Mouse (Mus musculus) heart, postnatal 0 days (tissue): ENCODE results near the gene Gpn3. TPM values are rescaled to one million over a fixed set of nuclear protein-coding genes. Genes with fewer than 3 reads are reported as not detected.

Experiments
- ATAC-seq: fragments of 200-750 bp; cut with Nextera tagmentation; 2 replicates; pipeline ENCODE4 v1.8.0; 2017; ENCODE audit warnings: low read depth, moderate number of reproducible peaks, moderate library complexity; ENCODE audit not compliant: insufficient read depth
- DNase-seq: peaks from one replicate; pipeline ENCODE4 v3.0.0-alpha.2; 2016; ENCODE audit warnings: low spot score
- H3K27ac ChIP-seq: fragments of 300-500 bp; sonication (generic); 2 replicates; pipeline ENCODE4 v1.5.1; 2014; ENCODE audit warnings: low read depth, mild to moderate bottlenecking
- H3K27me3 ChIP-seq: fragments of 300-500 bp; sonication (generic); 2 replicates; pipeline ENCODE4 v1.6.1; 2014; ENCODE audit warnings: low read length, mixed read lengths; ENCODE audit not compliant: control insufficient read depth, insufficient read depth
- H3K36me3 ChIP-seq: fragments of 300-500 bp; sonication (generic); replicated peaks from 2 replicates; pipeline ENCODE4 v1.6.1; 2014; ENCODE audit warnings: low read length, mixed read lengths; ENCODE audit not compliant: control insufficient read depth, insufficient read depth
- H3K4me1 ChIP-seq: fragments of 300-500 bp; sonication (generic); 2 replicates; pipeline ENCODE4 v1.6.1; 2014; ENCODE audit warnings: antibody characterized with exemption; ENCODE audit not compliant: control insufficient read depth, insufficient read depth
- H3K4me2 ChIP-seq: fragments of 300-500 bp; sonication (generic); 2 replicates; pipeline ENCODE4 v1.6.1; 2014; ENCODE audit warnings: low read depth, mild to moderate bottlenecking, low read length, moderate library complexity
- H3K4me3 ChIP-seq: fragments of 300-500 bp; sonication (generic); 2 replicates; pipeline ENCODE4 v1.5.1; 2014; ENCODE audit warnings: low read depth, low read length
- H3K9ac ChIP-seq: fragments of 300-500 bp; sonication (generic); replicated peaks from 2 replicates; pipeline ENCODE4 v1.6.1; 2014; ENCODE audit warnings: low read depth, low read length, mixed read lengths
- H3K9me3 ChIP-seq: fragments of 300-500 bp; sonication (generic); replicated peaks from 2 replicates; pipeline ENCODE4 v1.6.1; 2016; ENCODE audit warnings: low read length; ENCODE audit not compliant: control insufficient read depth
- CTCF ChIP-seq: IDR thresholded peaks from 2 replicates; pipeline ENCODE4 v1.5.1; 2016; ENCODE audit warnings: antibody characterized with exemption, control low read depth, low read depth
- EP300 ChIP-seq: IDR thresholded peaks from 2 replicates; pipeline ENCODE4 v1.6.1; 2016; ENCODE audit warnings: antibody characterized with exemption, low read depth
- WGBS: fragments of 180-500 bp; shearing (Covaris S2); extraction: QIAGEN DNeasy Blood & Tissue Kit; methylation state at CpG from one replicate; pipeline ENCODE4 v1.1.7; 2014; 5-methylcytosine and 5-hydroxymethylcytosine counted together
- polyA plus RNA-seq: library from polyadenylated mRNA; unstranded; fragments of >200 nt; fragmentation: Nextera tagmentation; extraction: Ambion mirVana; gene quantifications from 2 replicates; pipeline ENCODE4 v1.2.1, GENCODE M21; 2015
- total RNA-seq: library from RNA; depleted of rRNA; stranded (reverse); fragments of >200 nt; gene quantifications from 2 replicates; pipeline ENCODE4 v1.2.3, GENCODE M21; 2014; ENCODE audit warnings: low replicate concordance

Gene Gpn3
- total and polyA plus RNA-seq, 2 experiments from 2014 or later = 28.5 to 42.9 TPM

- Histone ChIP-seq H3K9me3 (no peaks in the 10 kb centered on the region), H3K4me1 (peaks cover 34% of the 10 kb centered on the region), H3K4me2 (no peak overlapping the region), H3K27me3 (no peaks in the 10 kb centered on the region), H3K4me3 (no peak overlapping the region), H3K27ac (peak overlapping the region; percentile 73), H3K9ac (no peak overlapping the region), H3K36me3 (peaks cover 14% of the 10 kb centered on the region; the same call in 1 of the 2 replicates)
- ATAC-seq (no peak), DNase-seq (no peak)
- TF ChIP-seq CTCF (no peak), EP300 (no peak)
- 84% methylated on average over 8 of the region's 8 CpGs for WGBS
Measured at GRCm38 (mm10) chr5:122397495-122397894, 25.8 kb downstream of the Gpn3 start.

GRCm38 (mm10) chr5:122399871-122400270 is 28.2 kb downstream of the Gpn3 start:
- H3K4me1 ChIP-seq = peaks cover 31% of the 10 kb centered on the region
- TF ChIP-seq CTCF (no peak), EP300 (no peak)
- H3K36me3 ChIP-seq = peaks cover 37% of the 10 kb centered on the region
- H3K9ac ChIP-seq = 0 out of 2 replicates have a peak overlapping the region, but pooled peaks have one; percentile 1
- 0 out of 2 replicates have a peak overlapping the region, but pooled peaks have one; percentile 52 for H3K27ac ChIP-seq
- H3K27me3 ChIP-seq = no peaks in the 10 kb centered on the region
- DNase-seq (no peak), ATAC-seq (no peak)
- no peak overlapping the region for H3K4me2 ChIP-seq
- H3K4me3 ChIP-seq = no peak overlapping the region
- no peaks in the 10 kb centered on the region for H3K9me3 ChIP-seq
- 83% methylated on average over 8 of the region's 8 CpGs for WGBS

- Histone ChIP-seq H3K9ac (no peak overlapping the region), H3K36me3 (peaks cover 46% of the 10 kb centered on the region), H3K4me3 (no peak overlapping the region), H3K4me1 (peaks cover 31% of the 10 kb centered on the region), H3K9me3 (no peaks in the 10 kb centered on the region), H3K4me2 (peak overlapping the region; percentile 20; the same call in 1 of the 2 replicates), H3K27ac (peak overlapping the region; percentile 52), H3K27me3 (no peaks in the 10 kb centered on the region)
- ATAC-seq (peak; percentile 47), DNase-seq (peak; percentile 48)
- 35% methylated on average over 18 of the region's 18 CpGs for WGBS
- TF ChIP-seq EP300 (no peak), CTCF (no peak)
Measured at GRCm38 (mm10) chr5:122400628-122401302, 29.1 kb downstream of the Gpn3 start.

DNA sequence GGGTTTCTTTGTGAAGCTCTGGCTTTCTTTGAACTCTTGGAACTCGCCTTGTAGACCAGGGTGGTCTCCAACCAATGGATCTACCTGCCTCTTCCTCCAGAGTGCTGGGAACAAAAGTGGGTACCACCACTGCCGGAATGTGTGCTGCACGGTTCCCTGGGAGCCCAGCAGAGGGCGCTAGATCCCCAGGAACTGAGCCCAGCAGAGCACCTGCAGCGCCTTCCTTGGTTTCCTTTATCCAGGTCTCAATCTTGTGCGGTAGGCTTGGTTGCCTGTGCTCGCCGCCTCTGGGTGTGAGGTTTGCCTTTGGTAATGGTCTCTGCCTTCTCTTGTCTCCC is 29.6 kb downstream of the Gpn3 start:
- Histone ChIP-seq H3K27ac (peak overlapping the region; percentile 52; the same call in 1 of the 2 replicates), H3K27me3 (no peaks in the 10 kb centered on the region), H3K36me3 (peaks cover 51% of the 10 kb centered on the region), H3K4me2 (no peak overlapping the region), H3K4me1 (peaks cover 31% of the 10 kb centered on the region), H3K4me3 (no peak overlapping the region), H3K9ac (no peak overlapping the region), H3K9me3 (no peaks in the 10 kb centered on the region)
- DNase-seq (peak; percentile 50), ATAC-seq (peak; percentile 18; the same call in 1 of the 2 replicates)
- peak; percentile 90 for TF ChIP-seq CTCF
- no peak for TF ChIP-seq EP300
- WGBS = 30% methylated on average over 8 of the region's 8 CpGs

- no peak overlapping the region for H3K9ac ChIP-seq
- ATAC-seq (no peak), DNase-seq (no peak)
- H3K4me1 ChIP-seq = peaks cover 31% of the 10 kb centered on the region
- no peaks in the 10 kb centered on the region for H3K27me3 ChIP-seq
- 85% methylated on average over 13 of the region's 13 CpGs for WGBS
- no peak overlapping the region for H3K4me3 ChIP-seq
- TF ChIP-seq EP300 = no peak
- no peak for TF ChIP-seq CTCF
- H3K36me3 ChIP-seq = peaks cover 55% of the 10 kb centered on the region
- no peak overlapping the region for H3K4me2 ChIP-seq
- peak overlapping the region; percentile 70 for H3K27ac ChIP-seq
- no peaks in the 10 kb centered on the region for H3K9me3 ChIP-seq
Measured at GRCm38 (mm10) chr5:122402160-122402559, 30.5 kb downstream of the Gpn3 start.

DNA sequence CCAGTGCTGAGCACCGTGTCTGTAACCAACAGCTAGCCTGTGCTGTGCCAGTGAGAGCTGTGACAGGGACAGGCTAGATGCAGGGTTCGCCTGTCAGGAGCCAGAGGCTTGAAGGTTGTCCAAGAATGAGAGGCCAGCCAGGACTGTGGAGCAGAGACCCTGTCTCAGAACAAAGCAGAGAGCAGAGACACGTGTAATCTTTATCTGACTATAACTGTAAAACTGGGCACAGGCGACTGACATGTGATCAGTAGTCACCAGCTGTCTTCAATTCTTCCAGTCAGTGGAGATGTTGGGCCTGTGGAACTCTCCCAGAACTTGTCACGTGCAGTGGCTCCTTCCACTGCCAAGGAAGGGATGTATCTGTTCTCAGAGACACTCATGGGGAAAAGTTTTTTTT is 31.1 kb downstream of the Gpn3 start:
- Histone ChIP-seq H3K4me1 (peaks cover 31% of the 10 kb centered on the region), H3K36me3 (peaks cover 57% of the 10 kb centered on the region), H3K27me3 (no peaks in the 10 kb centered on the region), H3K9ac (no peak overlapping the region), H3K4me3 (no peak overlapping the region), H3K27ac (peak overlapping the region; percentile 70), H3K9me3 (no peaks in the 10 kb centered on the region), H3K4me2 (no peak overlapping the region)
- DNase-seq (peak; percentile 86), ATAC-seq (peak; percentile 87)
- WGBS = 31% methylated on average over 5 of the region's 5 CpGs
- peak; percentile 95 for TF ChIP-seq EP300
- TF ChIP-seq CTCF = no peak
